Mouse (Mus musculus) hindbrain, embryonic 13.5 days (tissue): Measurements from ENCODE around the gene Adcy1. TPM values are rescaled to one million over a fixed set of nuclear protein-coding genes. Genes with fewer than 3 reads are reported as not detected.

Experiments
- ATAC-seq: fragments of 200-750 bp; cut with Nextera tagmentation; 2 replicates; pipeline ENCODE4 v1.8.0; 2017; ENCODE audit warnings: moderate TSS enrichment; ENCODE audit not compliant: low FRiP score
- H3K27ac ChIP-seq: fragments of 300-500 bp; sonication (generic); 2 replicates; pipeline ENCODE4 v1.5.1; 2015; ENCODE audit warnings: inconsistent platforms, mild to moderate bottlenecking, moderate library complexity
- H3K27me3 ChIP-seq: fragments of 300-500 bp; sonication (generic); 2 replicates; pipeline ENCODE4 v1.6.1; 2015; ENCODE audit warnings: mild to moderate bottlenecking, inconsistent platforms
- H3K36me3 ChIP-seq: fragments of 300-500 bp; sonication (generic); 2 replicates; pipeline ENCODE4 v1.6.1; 2015; ENCODE audit warnings: mild to moderate bottlenecking, inconsistent platforms
- H3K4me1 ChIP-seq: fragments of 300-500 bp; sonication (generic); replicated peaks from 2 replicates; pipeline ENCODE4 v1.6.1; 2015; ENCODE audit warnings: inconsistent platforms
- H3K4me2 ChIP-seq: fragments of 300-500 bp; sonication (generic); 2 replicates; pipeline ENCODE4 v1.6.1; 2015; ENCODE audit warnings: inconsistent platforms, mild to moderate bottlenecking, moderate library complexity
- H3K4me3 ChIP-seq: fragments of 300-500 bp; sonication (generic); 2 replicates; pipeline ENCODE4 v1.5.1; 2015; ENCODE audit warnings: mild to moderate bottlenecking, inconsistent platforms
- H3K9ac ChIP-seq: fragments of 300-500 bp; sonication (generic); 2 replicates; pipeline ENCODE4 v1.6.1; 2015; ENCODE audit warnings: mild to moderate bottlenecking, inconsistent platforms
- H3K9me3 ChIP-seq: fragments of 300-500 bp; sonication (generic); 2 replicates; pipeline ENCODE4 v1.6.1; 2016; ENCODE audit warnings: inconsistent platforms
- WGBS: fragments of 180-500 bp; shearing (Covaris S2); methylation state at CpG from one replicate; pipeline ENCODE4 v1.1.7; 2015; 5-methylcytosine and 5-hydroxymethylcytosine counted together
- polyA plus RNA-seq: library from polyadenylated mRNA; unstranded; fragments of >200 nt; fragmentation: Nextera tagmentation; extraction: Ambion mirVana; gene quantifications from 2 replicates; pipeline ENCODE4 v1.2.1, GENCODE M21; 2015

The Adcy1 gene
- polyA plus RNA-seq, 1 experiment from 2014 or later, result 4.5 TPM

GRCm38 (mm10) chr11:7142725-7143124 lies 79.4 kb downstream of the Adcy1 start:
- 59% methylated on average over 3 of the region's 3 CpGs for WGBS
- peaks cover 44% of the 10 kb centered on the region for H3K36me3 ChIP-seq
- no peak; the same call in 1 of the 2 replicates for ATAC-seq

GRCm38 (mm10) chr11:7144369-7144768 lies 81.1 kb downstream of the Adcy1 start:
- peaks cover 32% of the 10 kb centered on the region for H3K36me3 ChIP-seq
- no peak overlapping the region for H3K4me2 ChIP-seq
- no peaks in the 10 kb centered on the region for H3K27me3 ChIP-seq
- ATAC-seq, result no peak
- WGBS, result 87% methylated on average over 11 of the region's 11 CpGs
- H3K9me3 ChIP-seq, result no peaks in the 10 kb centered on the region
- H3K4me3 ChIP-seq, result no peak overlapping the region
- no peaks in the 10 kb centered on the region; the same call in 1 of the 2 replicates for H3K4me1 ChIP-seq
- no peak overlapping the region for H3K9ac ChIP-seq
- H3K27ac ChIP-seq, result no peak overlapping the region

More at GRCm38 (mm10) chr11:7142725-7143124, 79.4 kb downstream of the Adcy1 start:
- H3K9ac ChIP-seq, result no peak overlapping the region
- H3K27me3 ChIP-seq, result no peaks in the 10 kb centered on the region
- H3K4me2 ChIP-seq, result no peak overlapping the region
- no peaks in the 10 kb centered on the region for H3K9me3 ChIP-seq
- H3K4me1 ChIP-seq, result no peaks in the 10 kb centered on the region; the same call in 1 of the 2 replicates
- H3K4me3 ChIP-seq, result no peak overlapping the region
- no peak overlapping the region for H3K27ac ChIP-seq

DNA sequence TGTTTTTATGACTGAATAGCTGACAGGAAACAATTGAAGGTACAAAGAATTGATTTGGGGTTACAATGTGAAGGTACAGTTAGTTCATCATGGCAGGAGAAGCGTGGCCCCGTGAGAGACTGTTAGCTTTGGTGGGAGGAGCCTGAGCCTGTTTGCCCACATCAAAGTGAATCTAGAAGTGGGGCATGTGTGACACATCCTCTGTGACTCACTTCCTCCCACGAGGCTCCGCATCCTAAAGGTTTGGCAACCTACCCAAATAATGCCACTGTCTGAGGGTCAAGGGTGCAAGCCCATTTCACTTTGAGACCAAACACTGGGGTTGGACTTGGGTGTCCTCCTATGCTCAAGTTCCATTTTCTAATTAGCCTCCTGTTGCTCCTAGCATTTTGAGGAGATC lies 81.9 kb downstream of the Adcy1 start:
- no peaks in the 10 kb centered on the region for H3K27me3 ChIP-seq
- H3K9me3 ChIP-seq, result no peaks in the 10 kb centered on the region
- H3K4me3 ChIP-seq, result no peak overlapping the region
- H3K4me2 ChIP-seq, result no peak overlapping the region
- 85% methylated on average over 4 of the region's 4 CpGs for WGBS
- H3K36me3 ChIP-seq, result peaks cover 30% of the 10 kb centered on the region
- H3K27ac ChIP-seq, result no peak overlapping the region
- H3K9ac ChIP-seq, result no peak overlapping the region
- no peaks in the 10 kb centered on the region; the same call in none of the 2 replicates for H3K4me1 ChIP-seq
- no peak for ATAC-seq

- no peak overlapping the region for H3K9ac ChIP-seq
- H3K36me3 ChIP-seq, result peaks cover 43% of the 10 kb centered on the region
- no peak overlapping the region for H3K27ac ChIP-seq
- H3K4me1 ChIP-seq, result no peaks in the 10 kb centered on the region; the same call in none of the 2 replicates
- H3K4me2 ChIP-seq, result no peak overlapping the region
- H3K4me3 ChIP-seq, result no peak overlapping the region
- ATAC-seq, result no peak
- 92% methylated on average over 8 of the region's 8 CpGs for WGBS
- H3K9me3 ChIP-seq, result no peaks in the 10 kb centered on the region
- H3K27me3 ChIP-seq, result no peaks in the 10 kb centered on the region
Observed at GRCm38 (mm10) chr11:7147536-7147935, 84.2 kb downstream of the Adcy1 start.

DNA sequence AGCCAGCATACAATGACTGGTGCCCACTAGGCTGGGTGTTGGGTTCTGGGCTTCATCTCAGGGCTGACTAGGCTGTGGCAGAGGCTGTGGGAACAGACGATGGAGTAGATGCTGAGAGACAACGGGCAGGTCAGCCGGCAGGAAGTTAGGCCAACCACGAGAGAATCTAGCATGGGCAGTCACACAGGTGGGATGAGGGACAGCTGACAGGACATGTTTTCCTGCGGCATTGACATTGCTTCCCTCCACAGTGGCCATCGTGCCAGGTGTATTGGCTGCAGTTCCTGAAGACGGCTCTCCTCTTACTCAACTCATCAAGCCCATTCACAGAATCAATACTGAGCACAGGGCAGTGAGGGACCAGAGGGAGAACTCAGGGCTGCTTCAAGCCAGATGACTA lies 84.7 kb downstream of the Adcy1 start:
- no peaks in the 10 kb centered on the region; the same call in 1 of the 2 replicates for H3K4me1 ChIP-seq
- no peak for ATAC-seq
- H3K4me2 ChIP-seq, result no peak overlapping the region
- no peaks in the 10 kb centered on the region for H3K27me3 ChIP-seq
- 88% methylated on average over 7 of the region's 7 CpGs for WGBS
- H3K9me3 ChIP-seq, result no peaks in the 10 kb centered on the region
- no peak overlapping the region for H3K27ac ChIP-seq
- no peak overlapping the region for H3K9ac ChIP-seq
- H3K4me3 ChIP-seq, result no peak overlapping the region
- peaks cover 44% of the 10 kb centered on the region for H3K36me3 ChIP-seq

- H3K9me3 ChIP-seq, result no peaks in the 10 kb centered on the region
Observed at GRCm38 (mm10) chr11:7149471-7149870, 86.2 kb downstream of the Adcy1 start.

DNA sequence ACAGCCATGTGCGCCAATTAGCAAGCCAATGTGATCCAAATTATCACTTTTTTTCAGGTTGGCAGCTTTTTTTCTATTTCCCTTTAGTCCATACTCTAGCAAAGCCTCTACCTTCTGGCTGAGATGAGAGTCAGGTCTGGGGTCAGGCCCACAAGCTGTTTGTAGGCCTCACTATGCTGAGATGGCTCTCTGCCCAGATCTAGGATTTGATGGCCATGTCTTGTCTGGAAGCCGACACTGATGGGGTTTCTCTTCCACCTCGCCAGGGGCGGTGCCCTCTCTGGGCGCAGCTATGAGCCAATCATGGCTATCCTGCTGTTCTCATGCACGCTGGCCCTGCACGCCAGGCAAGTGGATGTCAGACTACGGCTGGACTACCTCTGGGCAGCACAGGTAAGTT lies 87.2 kb downstream of the Adcy1 start:
- ATAC-seq, result no peak
- Histone ChIP-seq H3K9me3 (no peaks in the 10 kb centered on the region), H3K4me3 (no peak overlapping the region), H3K9ac (no peak overlapping the region), H3K27me3 (no peaks in the 10 kb centered on the region), H3K27ac (no peak overlapping the region), H3K36me3 (peaks cover 35% of the 10 kb centered on the region), H3K4me1 (no peaks in the 10 kb centered on the region; the same call in 1 of the 2 replicates), H3K4me2 (no peak overlapping the region)
- WGBS, result 85% methylated on average over 8 of the region's 8 CpGs

More at GRCm38 (mm10) chr11:7149471-7149870, 86.2 kb downstream of the Adcy1 start:
- no peak overlapping the region for H3K9ac ChIP-seq
- no peak; the same call in 1 of the 2 replicates for ATAC-seq
- no peak overlapping the region for H3K4me3 ChIP-seq
- no peak overlapping the region for H3K27ac ChIP-seq
- H3K4me2 ChIP-seq, result no peak overlapping the region
- H3K4me1 ChIP-seq, result no peaks in the 10 kb centered on the region; the same call in 1 of the 2 replicates
- H3K36me3 ChIP-seq, result peaks cover 42% of the 10 kb centered on the region
- H3K27me3 ChIP-seq, result no peaks in the 10 kb centered on the region
- 75% methylated on average over 7 of the region's 7 CpGs for WGBS

DNA sequence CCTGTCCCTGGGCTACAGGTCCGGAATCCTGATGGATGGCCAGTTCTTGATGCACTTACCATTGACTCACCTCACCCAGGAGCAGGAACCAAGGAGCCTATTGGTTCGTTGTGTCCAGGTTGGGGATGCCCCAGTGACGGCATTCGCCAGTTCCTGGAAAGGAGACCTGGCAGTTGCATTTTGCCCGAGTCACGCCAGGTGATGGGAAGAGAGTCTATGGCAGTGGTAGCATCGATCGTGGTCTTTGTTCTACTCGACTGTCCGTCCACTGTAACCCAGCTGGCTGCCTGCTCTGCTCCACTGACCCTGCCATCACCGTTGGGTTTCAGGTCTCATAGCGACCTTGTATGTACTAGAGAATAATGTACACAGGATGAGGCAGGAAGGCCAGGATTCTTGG lies 89.1 kb downstream of the Adcy1 start:
- Histone ChIP-seq H3K36me3 (peaks cover 23% of the 10 kb centered on the region), H3K4me1 (no peaks in the 10 kb centered on the region; the same call in 1 of the 2 replicates), H3K27me3 (no peaks in the 10 kb centered on the region), H3K9ac (no peak overlapping the region), H3K4me3 (no peak overlapping the region), H3K4me2 (no peak overlapping the region), H3K27ac (no peak overlapping the region), H3K9me3 (no peaks in the 10 kb centered on the region)
- ATAC-seq, result no peak
- WGBS, result 94% methylated on average over 12 of the region's 12 CpGs

GRCm38 (mm10) chr11:7153081-7153480 lies 89.8 kb downstream of the Adcy1 start:
- Histone ChIP-seq H3K4me1 (no peaks in the 10 kb centered on the region; the same call in 1 of the 2 replicates), H3K9me3 (no peaks in the 10 kb centered on the region), H3K27me3 (no peaks in the 10 kb centered on the region), H3K27ac (no peak overlapping the region), H3K36me3 (peaks cover 23% of the 10 kb centered on the region), H3K4me2 (no peak overlapping the region), H3K9ac (no peak overlapping the region), H3K4me3 (no peak overlapping the region)
- ATAC-seq, result no peak
- 84% methylated on average over 8 of the region's 8 CpGs for WGBS

- no peaks in the 10 kb centered on the region for H3K9me3 ChIP-seq
- H3K27ac ChIP-seq, result no peak overlapping the region
- H3K4me2 ChIP-seq, result no peak overlapping the region
- ATAC-seq, result no peak
- no peak overlapping the region for H3K9ac ChIP-seq
- no peaks in the 10 kb centered on the region for H3K27me3 ChIP-seq
- H3K4me3 ChIP-seq, result no peak overlapping the region
- WGBS, result 79% methylated on average over 4 of the region's 4 CpGs
- H3K4me1 ChIP-seq, result peaks cover 14% of the 10 kb centered on the region
- peaks cover 9% of the 10 kb centered on the region for H3K36me3 ChIP-seq
Observed at GRCm38 (mm10) chr11:7156427-7156826, 93.1 kb downstream of the Adcy1 start.

- no peak for ATAC-seq
- Histone ChIP-seq H3K36me3 (no peaks in the 10 kb centered on the region; the same call in 1 of the 2 replicates), H3K9ac (no peak overlapping the region), H3K27me3 (no peaks in the 10 kb centered on the region), H3K4me1 (peaks cover 14% of the 10 kb centered on the region), H3K4me3 (no peak overlapping the region), H3K27ac (no peak overlapping the region), H3K9me3 (no peaks in the 10 kb centered on the region), H3K4me2 (no peak overlapping the region)
- 88% methylated on average over 6 of the region's 6 CpGs for WGBS
Observed at GRCm38 (mm10) chr11:7158196-7158595, 94.9 kb downstream of the Adcy1 start.

DNA sequence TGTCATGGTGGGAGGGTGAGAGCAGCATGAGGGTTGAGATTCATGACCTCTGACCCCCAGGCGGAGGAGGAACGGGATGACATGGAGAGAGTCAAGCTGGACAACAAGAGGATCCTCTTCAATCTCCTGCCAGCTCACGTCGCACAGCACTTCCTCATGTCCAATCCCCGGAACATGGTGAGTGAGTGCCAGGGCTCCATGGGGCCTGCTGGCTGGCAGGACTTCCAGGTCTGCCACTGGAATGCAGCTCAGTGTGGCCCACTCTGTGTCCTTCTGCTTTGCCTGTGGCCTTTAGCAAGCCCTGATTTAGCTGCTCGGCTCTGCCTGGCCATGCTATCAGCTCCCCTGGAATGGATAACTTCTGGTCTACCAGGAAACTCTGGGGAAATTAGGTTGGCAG lies 96.9 kb downstream of the Adcy1 start:
- Histone ChIP-seq H3K27ac (peak overlapping the region; percentile 69), H3K4me1 (peaks cover 25% of the 10 kb centered on the region), H3K9me3 (no peaks in the 10 kb centered on the region), H3K4me3 (no peak overlapping the region), H3K27me3 (no peaks in the 10 kb centered on the region), H3K36me3 (peaks cover 3% of the 10 kb centered on the region; the same call in 1 of the 2 replicates), H3K4me2 (no peak overlapping the region), H3K9ac (no peak overlapping the region)
- 79% methylated on average over 6 of the region's 6 CpGs for WGBS
- ATAC-seq, result no peak

- Histone ChIP-seq H3K27ac (peak overlapping the region; percentile 69), H3K4me2 (no peak overlapping the region), H3K27me3 (no peaks in the 10 kb centered on the region), H3K9ac (no peak overlapping the region), H3K4me3 (no peak overlapping the region), H3K36me3 (peaks cover 7% of the 10 kb centered on the region), H3K4me1 (peaks cover 25% of the 10 kb centered on the region), H3K9me3 (no peaks in the 10 kb centered on the region)
- WGBS, result 30% methylated on average over 4 of the region's 4 CpGs
- ATAC-seq, result peak; percentile 67
Observed at GRCm38 (mm10) chr11:7160637-7161101, 97.4 kb downstream of the Adcy1 start.
